Mouse (Mus musculus): ENCODE data around the gene Ssh1.

Gene Ssh1

DNA sequence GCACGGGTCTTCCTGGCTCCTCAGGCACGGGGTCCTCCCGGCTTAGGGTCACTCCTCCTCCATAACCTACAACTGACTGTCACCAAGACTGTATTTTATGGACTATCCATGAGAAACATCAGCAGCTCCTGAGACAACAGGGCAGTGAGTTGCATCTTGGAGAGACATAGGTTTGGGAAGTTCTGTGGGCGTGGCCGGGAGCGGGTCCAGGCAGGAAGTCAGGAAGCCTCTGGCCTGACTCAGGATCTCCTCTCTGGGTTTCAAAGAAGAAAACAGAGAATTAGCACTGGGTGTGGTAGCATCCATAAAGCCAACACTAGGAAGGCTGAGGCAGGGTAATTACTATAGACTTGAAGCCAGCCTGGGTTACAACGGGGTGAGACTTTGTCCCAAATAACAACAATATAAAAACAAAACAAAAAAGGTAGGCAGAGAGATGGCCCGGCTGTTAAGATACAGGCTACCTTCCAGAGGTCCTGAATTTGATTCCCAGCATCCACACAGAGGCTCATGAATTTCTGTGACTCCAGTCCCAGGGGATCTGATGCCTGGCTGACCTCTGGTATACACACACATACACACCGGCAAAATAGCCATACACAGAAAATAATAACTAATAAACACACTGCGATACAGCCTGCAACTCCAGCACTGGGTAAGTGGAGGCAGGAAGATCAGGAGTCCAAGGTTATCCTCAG, 63.6 kb downstream of the Ssh1 start:
- no peak for DNase-seq (ENCODE audit: low spot score)

DNA sequence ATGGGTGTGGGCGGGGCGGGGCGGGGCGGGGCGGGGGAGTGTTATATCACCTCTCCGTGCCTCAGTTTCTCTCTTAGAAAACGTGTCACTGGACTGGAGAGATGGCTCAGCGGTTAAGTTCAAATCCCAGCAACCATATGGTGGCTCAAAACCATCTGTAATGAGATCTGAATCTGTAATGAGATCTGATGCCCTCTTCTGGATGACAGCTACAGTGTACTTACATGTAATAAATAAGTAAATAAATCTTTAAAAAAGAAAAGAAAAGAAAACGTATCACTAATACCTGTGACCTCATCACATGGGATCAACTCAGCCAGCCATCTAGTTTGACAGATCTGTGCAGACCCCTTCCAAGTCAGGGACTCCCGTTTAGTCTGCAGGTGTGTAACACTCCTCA, 64.2 kb downstream of the Ssh1 start:
- no peak for DNase-seq (ENCODE audit: low spot score)

DNA sequence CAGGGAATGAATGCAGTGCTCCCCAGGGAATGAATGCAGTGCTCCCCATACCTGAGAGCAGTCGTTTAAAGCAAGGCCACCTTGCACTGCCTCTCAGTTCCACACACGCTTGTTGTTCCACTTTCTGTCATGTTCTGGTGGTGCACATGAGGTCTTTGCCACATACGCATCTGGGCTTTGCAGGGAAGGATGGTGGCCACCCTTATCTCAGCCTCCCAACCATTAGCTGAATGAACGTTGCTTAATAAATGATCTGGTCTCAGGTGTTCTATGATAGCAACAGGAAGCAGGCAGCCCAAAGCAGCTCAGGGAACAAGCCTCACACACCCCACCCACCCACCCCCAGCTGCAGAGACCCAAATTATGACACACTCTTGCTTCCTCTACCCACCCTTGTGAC, 69.1 kb downstream of the Ssh1 start:
- no peak for DNase-seq (ENCODE audit: low spot score)

DNA sequence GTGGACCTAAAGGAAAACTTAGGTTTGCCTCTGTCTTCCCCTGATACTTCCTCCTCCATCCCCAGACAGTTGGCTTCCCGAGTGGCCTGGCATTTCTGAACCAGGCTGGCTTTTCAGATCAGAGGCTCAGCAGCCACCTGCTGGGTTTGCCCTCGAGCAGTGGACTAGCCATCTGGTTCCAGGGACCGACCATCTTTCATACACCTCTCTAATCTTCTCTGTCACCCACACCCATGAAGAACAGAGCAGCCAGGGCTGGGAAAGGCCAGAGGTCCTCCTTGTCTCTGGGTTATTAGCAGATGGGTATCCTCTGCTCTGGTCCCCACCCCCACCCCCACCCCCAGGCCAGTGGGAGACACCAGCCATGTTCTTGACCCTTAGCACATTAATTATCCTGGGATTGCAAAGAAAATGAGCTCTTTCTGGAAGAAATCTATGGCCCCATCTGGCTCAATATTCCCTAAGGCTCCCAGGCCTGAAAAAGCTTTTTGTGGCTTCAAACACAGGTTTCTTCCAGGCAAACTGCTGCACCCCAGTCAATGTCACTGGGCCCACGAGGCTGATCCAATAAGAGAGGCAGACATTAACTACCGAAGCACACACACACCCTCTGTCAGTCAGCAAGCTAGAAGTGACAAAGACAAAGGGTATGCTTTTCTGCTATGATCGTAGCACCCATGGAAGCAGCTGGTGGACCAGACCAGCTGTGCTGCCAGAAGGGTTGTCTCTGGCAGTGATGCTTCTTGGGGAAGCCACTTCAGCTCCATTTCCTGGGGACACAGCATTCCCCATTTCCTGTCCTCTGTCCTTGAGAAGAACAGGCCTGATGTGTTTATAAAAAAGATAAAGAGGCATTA, 72.2 kb downstream of the Ssh1 start:
- DNase-seq (ENCODE audit: low spot score), result no peak

DNA sequence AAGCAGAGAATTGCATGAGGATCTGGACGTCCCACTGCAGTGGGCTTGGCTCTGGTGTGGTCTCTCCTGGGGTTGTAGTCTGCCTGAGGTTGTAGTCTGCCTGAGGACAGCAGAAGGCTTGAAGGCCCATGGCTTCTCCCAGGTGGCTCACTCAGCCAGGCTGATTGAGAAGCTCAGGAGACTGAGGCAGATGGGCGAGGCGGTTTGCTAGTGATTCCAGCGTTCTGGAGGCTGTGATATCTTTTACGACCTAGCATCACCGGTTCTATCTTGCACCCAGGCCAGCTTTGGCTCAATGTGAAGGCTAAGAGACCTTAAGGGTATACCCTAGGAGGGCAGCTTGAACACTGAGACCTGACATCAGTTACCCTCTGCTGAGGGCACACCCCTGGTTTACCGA, 74.6 kb downstream of the Ssh1 start:
- DNase-seq (ENCODE audit: low spot score), result no peak

DNA sequence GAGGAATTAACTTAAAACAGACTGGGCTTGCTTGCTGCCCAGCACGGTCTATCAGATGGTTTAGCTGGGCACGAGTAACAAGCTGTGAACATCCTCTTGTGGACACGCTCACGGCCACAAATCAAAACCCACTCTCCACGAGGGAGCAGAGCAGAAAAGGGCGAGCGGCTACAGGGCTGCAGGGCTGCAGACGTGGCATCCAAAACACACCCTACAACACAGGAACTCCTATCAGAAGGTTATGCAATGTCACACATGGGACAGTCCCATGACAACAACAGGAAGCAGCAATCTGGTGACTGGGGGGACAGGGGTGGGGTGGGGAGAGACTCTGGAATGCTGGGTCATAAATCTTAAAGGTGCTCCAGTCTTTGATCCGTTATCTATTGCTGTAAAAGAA, 75.0 kb downstream of the Ssh1 start:
- DNase-seq (ENCODE audit: low spot score), result no peak

DNA sequence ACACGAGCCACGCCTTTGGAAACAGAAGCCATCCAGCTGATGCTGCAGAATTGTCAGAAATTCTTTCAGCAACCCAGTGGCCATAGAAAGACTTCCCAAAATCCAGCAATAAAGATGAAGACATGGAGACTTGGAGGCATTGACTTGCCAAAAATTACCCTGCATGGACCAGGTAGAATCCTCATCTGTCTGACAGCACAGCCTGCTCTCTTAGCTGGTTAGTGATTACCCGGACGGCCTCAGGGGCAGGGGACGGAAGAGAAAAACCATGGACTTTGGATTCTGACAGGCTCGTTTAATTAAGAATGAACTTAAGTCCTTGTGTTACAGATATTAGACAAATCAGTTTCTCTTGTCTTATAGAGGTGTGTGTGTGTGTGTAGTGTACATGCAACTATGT, 83.0 kb downstream of the Ssh1 start:
- no peak for DNase-seq (ENCODE audit: low spot score)

DNA sequence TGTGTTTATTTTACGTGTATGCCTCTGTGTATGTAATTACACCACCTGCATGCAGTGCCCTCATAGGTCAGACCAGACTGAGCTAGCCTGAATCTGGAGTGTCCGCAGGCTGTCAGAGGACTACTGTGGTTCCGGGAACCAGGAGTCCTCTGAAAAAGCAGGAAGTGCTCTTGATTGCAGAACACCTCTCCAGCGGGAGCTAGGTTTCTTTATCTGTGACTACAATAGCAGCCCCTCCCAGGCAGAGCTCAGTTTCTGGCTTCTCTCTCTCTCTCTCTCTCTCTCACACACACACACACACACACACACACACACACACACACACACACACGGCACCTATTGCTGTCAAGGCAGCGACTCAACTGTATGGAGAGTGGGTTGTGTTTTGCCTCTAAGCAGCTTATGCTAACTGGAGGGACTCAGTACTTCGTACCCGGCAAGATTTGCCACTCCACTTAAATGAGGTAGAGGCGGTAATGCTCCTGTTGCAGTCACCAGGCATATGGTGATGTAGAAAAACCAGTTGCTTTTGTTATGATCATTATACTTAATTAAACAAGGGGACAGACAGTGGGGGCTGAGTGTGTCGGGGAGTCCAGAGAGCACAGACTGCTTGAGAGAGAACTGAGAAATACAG, 83.5 kb downstream of the Ssh1 start:
- no peak for DNase-seq (ENCODE audit: low spot score)

DNA sequence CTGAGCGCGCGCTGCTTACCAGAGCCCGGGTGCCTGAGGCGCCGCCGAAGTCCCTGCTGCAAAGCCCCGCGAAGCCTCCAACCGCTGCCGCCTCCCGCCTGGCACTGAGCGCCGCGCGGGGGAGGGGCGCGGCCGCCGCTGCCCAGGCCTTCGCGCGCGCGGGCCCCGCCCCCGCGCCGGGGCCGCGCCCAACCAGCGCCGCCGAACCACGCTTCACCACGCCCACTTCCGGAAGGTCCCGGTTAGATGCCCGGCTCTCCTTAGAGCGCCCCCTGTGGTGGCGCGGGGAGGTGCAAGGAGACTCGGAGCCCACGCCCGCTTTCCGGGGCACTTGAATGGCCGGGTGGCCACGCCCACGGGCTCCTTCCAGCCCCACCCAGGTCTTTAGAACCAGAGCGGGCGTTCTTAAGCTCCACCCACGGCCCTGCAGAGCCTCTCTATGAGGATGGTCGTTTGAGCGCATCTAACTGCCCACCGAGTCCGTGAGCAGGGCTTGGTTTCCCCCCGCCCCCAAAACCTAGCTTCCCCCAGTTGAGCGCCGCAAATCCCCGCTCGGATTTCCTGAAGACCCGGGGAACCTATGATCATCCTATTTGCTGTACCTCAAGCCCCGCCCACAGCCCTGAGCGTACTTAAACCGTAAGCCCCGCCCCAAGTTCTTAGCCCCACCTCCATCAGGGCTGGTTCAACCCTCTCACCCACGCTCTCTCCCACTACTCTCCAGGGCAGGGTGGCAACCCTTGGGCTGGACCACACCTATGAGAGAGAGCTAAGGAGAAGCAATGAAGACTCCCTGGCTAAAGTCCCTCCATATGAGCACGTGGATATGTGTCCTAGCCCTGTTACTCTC, 84.9 kb downstream of the Ssh1 start, which contains the start of gene Coro1c:
Coro1c (minus strand) TSS at position 167 of the 850 bp plus-strand sequence.
- peak; percentile 97 for DNase-seq (ENCODE audit: low spot score)

DNA sequence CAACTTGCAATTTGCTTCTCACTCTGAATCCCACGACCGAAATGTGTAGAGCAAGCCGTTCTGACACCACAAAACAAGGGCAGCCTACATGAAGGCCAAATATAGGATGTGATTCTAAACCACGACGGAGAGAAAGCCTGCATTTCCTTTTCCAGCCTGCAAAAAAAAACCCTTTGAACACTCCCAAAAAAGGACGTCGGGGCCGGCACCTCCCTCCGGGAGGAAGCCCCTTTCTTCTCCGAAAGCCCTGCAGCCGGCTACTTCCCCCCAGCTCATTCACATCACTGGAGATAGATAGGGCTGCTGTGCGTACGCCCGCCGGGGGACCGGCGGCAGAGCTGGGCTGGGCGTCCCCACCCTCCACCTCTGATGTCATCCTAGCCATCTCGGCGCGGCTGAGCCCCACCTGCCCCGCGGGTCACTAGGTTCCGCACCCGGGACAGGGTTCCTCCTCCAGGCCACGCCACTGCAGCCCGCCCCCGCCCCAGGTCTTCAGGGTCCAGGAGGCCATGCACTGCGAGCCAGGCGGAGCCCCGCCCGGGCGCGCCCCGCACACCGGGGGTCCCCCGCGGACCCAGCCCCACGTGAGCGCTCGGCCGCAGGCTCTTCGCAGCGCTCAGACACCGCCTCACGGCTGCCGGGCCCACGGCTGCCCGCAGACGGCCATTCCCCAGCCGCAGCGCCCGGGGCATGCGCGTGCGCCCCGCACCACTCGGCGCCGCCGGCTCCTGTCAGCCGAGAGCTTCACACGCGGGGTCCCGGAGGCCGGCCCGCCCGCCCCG, 85.7 kb downstream of the Ssh1 start:
- no peak for DNase-seq (ENCODE audit: low spot score)

DNA sequence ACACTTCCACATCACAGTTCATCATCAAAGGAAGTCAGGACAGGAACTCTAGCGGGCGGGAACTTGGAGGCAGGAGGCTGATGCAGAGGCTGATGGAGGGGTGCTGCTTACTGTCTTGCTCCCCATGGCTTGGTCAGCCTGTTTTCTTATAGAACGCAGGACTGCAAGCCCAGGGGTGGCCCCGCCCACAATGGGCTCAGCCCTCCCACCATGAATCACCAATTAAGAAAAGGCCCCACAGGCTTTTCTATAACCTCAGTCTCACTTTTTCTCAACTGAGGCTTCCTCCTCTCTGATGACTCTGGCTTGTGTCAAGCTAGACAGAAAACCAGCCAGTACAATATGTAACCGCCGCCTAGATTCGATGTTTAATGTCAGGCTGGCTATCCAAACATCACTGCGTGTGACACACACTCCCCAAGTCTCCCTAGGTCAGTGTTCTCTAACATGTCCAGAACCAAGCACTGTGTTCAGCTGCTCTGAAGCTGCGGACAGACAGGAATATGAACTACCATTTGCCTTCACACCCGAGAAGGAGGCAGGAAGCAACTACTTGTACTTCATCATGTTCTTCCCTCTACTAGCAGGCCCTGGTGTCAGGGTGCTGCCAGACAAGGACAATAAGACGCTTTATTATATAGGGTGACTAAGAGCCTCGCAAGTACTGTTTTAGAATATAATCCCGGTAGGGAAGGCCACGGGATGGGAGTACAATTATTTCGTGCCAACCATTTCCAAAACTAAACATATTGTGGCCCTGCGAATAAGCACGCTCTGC, 86.5 kb downstream of the Ssh1 start:
- DNase-seq (ENCODE audit: low spot score), result no peak

DNA sequence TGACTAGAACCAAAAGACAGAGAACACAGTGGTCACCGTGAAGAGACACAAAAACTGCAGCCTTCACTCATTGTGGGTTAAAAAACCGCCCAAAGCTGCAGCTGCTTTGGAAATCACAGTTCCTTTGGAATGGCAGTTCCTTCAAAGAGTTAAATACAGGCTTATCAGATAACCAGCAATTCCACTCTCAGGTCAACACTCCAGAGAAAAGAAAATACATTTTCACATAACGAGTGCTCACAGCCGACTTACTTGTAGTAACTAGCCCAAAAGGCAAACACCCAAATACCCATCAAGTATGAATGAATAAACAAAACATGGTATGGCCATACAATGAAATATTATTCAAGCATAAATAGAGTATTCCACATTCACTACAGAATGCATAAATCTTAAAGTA, 88.7 kb downstream of the Ssh1 start:
- no peak for DNase-seq (ENCODE audit: low spot score)

DNA sequence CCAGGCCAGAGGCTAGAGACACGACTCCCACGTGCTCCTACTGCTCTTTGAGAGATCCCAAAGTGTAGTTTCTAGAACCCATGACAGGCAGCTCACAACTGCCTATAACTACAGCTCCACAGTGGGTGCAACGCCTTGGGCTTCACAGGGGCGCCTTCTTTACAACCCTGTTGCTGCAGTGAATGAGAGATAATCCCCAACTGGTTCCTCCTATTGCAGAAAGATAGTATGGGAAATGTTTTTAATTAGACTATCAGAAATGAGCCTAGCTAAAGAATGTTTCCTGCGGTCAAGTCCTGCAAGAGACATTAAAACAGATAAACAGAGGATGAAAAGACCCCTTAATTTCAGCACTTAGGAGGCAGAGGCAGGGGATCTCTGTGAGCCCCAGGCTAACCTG, 90.7 kb downstream of the Ssh1 start:
- no peak for DNase-seq (ENCODE audit: low spot score)

DNA sequence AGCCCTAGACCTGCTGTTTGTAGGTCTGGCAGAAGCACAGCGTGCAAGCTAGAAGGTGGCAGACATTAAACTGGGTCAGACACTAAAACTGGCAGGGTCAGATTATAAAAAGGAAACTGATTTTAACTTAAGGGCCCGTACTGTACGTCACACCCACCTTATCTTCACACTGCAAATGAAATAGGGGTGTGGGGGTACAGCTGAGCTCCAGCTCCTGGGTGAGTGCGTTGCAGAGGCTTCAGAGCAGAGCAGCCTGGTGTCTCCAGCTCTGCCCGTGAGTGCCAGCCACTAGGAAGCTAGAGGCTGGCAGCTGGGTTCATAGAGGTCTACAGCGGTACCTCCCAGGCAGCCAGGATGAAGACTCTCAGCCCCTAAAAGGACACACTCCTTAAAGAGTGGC, 91.7 kb downstream of the Ssh1 start:
- DNase-seq (ENCODE audit: low spot score), result no peak

DNA sequence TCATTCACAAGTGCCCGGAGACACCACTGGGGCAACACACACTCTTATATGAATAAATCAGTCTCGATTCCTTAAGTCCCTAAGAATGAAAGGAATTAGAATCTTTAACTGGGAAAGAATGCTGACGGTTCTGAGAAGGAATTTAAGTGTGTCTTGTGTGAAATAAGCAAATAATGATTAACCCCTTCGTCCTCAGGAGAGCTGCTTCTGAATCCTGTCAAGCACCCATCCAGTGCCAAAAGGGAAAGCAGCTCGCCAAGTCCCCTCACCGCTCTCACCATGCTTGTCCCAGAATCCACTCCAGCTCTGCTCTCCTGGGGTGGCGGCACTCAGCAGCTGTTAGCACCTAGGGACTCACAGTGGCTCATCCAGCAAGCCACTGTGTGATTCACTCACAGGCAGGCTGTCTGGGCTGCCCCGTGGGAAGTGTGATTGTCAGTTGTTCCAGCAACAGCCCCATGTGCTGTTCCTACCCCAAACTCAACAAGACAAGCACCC, 92.6 kb downstream of the Ssh1 start:
- DNase-seq (ENCODE audit: low spot score), result no peak

DNA sequence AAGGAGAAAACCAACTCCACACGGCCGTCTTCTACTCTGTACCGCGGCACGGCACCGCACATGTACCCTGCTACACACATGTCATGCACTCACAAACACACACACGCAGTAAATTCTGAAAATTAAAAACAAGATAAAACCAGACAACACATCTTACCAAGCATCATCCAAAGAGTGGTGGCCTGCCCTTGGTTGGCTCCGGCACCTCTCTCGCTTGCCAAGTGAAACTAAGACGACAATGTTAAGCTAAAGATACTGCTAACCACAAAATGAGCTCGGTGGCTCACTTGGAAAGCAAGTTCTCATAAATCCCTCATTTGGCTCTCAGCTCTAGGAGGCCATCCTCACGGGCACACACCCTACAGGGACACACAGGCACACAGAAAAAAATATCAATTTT, 94.2 kb downstream of the Ssh1 start:
- no peak for DNase-seq (ENCODE audit: low spot score)

DNA sequence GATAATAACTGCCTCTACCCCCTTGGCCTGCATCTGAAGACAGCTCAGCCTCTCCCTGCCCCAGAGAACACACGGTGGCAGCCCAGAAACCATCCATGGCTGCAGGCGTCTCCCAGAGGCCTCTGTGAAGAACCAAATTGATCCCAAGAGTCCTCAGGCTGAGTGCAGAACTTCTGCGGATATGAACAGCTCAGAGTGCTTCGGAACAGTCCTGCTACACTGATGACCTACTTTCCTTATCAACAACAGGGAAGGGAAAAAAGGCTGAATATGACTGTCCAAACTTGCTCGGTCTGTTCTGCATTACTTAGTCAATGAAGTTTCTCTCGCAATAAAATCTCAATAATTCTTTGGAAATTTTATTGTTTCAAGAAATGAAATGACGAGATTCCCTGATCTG, 101.7 kb downstream of the Ssh1 start:
- no peak for DNase-seq (ENCODE audit: low spot score)

DNA sequence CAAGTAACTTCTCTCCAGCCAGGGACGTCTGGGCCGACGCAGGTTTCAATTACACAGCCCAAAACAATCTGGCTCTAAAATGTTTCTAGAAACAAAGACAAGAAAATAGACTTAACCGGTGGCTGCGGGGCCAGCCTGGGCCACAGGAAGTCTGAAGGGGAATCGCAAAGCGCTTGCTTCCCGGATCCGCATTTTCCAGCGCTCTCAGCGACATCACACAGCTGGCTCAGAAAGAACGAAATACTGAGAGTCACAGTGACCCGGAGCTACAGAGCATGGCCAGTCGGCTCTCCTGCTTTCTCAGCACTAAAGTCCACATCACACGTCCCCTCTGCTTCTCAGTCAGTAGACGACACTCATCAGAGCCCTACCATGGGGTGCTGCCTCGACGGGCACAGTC, 102.8 kb downstream of the Ssh1 start:
- DNase-seq (ENCODE audit: low spot score), result no peak

DNA sequence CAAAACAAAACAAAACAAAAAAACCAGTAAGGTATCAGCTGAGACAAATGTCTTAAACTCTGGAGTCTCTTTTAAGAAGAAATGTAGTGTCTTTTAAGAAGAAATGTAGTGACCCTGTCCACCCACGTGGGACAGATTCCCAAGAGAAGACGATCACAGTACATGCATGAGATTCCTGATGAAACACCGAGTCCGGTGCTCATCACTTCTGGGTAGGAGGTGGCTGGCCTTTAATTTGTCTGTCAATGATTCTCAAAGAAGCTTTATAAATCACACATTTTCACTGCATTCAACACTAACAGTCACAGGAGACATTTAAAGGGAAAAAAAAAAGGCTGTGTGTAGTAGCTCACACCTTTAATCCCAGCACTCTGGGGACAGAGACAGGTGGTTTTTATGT, 103.8 kb downstream of the Ssh1 start:
- DNase-seq (ENCODE audit: low spot score), result no peak

DNA sequence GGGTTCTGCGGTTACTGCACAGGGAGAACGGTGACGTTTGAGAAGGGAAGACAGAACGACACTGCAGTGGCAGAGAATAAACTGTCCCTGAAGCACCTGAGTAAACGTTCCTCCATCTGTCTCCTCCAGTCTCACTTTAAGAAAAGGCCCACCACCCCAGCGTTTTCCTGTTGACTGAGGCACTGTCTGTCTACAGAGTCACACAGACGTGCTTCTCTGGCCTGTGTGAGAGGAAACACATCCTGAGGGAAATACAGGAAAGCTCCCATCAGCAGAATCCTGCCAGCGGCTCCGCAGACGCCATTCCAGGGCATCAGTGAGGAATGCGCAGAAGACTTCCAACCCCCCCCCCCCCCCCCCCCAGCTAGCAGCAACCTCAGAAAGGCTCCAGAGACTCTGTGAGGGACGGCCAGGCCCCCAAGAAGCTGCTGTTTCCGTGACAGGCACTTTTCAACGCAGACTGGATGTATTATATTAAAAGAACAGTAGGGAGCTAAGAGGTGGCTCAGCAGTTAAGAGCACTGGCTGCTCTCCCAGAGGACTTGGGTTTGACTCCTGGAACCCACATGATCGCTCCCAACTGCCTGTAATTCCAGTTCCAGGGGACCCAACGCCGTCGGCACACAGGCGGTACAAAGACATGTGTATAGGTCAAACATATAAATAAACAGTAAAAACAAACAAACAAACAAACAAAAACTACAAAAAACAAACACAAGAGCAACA, 104.3 kb downstream of the Ssh1 start:
- DNase-seq (ENCODE audit: low spot score), result no peak
